Mouse (Mus musculus): ENCODE measurements around the gene Fkrp. TPM values are rescaled to one million over a fixed set of nuclear protein-coding genes. Genes with fewer than 3 reads are reported as not detected.

Gene Fkrp
- polyA plus RNA-seq, 1 experiment = 21.9 TPM

DNA sequence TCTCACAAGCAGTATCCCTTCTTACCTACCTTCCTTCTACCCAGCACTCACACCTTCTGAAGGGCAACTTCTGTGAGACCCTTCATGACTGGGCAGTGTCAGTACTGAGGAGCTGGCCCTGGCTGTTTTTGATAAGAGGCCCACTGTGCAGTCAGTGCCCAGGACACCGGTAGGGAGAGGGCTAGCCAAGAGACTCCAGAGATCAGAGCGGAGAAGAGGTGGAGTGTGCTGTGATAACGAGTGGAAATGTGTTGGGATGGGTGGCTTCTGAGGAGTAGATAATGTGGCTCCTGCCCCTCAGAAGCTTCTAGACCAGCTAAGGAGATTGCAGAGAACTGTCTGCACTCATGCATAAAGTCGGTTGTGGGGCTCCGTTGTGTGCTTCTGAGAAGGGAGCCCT, 3.3 kb upstream of the Fkrp start:
- no peak for TF ChIP-seq POLR2A (IDR thresholded peaks at IDR 0.05; ENCODE audit: borderline replicate concordance, low read depth, low read length)
- TF ChIP-seq CTCF (IDR thresholded peaks at IDR 0.05; ENCODE audit: low read depth, low read length) = no peak
- no peak overlapping the region for H3K4me3 ChIP-seq (ENCODE audit: insufficient read depth, low read length)
- H3K4me1 ChIP-seq (ENCODE audit: control insufficient read depth, insufficient read depth, low read length) = peaks cover 57% of the 10 kb centered on the region
- H3K27ac ChIP-seq (ENCODE audit: insufficient read depth, low read depth, low read length) = peak overlapping the region; percentile 44

DNA sequence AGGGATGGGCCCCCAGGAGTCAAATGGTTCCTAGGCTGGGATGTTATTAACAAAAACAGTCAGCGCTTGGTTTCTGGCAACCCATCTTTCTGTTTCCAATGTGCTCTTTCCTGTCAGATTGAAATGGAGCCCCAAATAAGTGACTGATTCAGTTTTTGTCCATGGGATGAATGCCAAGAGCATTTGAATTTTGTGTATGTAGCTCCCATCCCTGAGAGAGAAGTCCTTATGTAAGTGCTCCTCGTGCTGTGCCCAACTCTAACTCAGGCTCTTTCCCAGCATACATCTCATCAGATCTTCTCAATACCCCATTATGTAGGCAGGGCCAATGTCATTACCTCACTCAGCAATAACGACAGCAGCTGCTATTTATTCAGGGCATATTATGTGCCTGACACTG, 1.2 kb upstream of the Fkrp start:
- TF ChIP-seq POLR2A (IDR thresholded peaks at IDR 0.05; ENCODE audit: borderline replicate concordance, low read depth, low read length) = no peak
- TF ChIP-seq CTCF (IDR thresholded peaks at IDR 0.05; ENCODE audit: low read depth, low read length) = no peak
- Histone ChIP-seq H3K4me3 (ENCODE audit: insufficient read depth, low read length) (peak overlapping the region; percentile 96), H3K27ac (ENCODE audit: insufficient read depth, low read depth, low read length) (no peak overlapping the region), H3K4me1 (ENCODE audit: control insufficient read depth, insufficient read depth, low read length) (peaks cover 50% of the 10 kb centered on the region)

DNA sequence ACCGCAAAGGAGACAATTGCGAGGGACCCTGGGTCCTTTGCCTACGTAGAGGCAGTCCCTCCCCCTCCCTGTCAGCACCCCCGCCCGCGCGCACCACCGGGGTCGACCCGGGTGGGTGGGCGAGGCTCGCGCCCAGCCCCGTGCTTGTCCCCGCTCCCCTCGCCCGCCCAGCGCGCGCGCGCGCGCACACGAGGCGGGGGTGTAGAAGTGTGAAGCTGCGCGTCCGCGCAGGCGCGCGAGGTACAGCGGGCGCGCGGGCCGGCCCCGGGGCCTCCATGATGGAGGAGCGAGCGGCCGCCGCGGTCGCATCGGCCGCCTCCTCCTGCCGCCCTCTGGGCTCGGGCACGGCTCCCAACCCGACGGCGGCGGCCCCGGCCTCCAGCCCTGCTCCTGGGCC, 456 bp downstream of the Fkrp start:
- Histone ChIP-seq H3K4me1 (ENCODE audit: control insufficient read depth, insufficient read depth, low read length) (peaks cover 35% of the 10 kb centered on the region), H3K4me3 (ENCODE audit: insufficient read depth, low read length) (peak overlapping the region; percentile 96), H3K27ac (ENCODE audit: insufficient read depth, low read depth, low read length) (peak overlapping the region; percentile 46)
- no peak for TF ChIP-seq POLR2A (IDR thresholded peaks at IDR 0.05; ENCODE audit: borderline replicate concordance, low read depth, low read length)
- no peak for TF ChIP-seq CTCF (IDR thresholded peaks at IDR 0.05; ENCODE audit: low read depth, low read length)

DNA sequence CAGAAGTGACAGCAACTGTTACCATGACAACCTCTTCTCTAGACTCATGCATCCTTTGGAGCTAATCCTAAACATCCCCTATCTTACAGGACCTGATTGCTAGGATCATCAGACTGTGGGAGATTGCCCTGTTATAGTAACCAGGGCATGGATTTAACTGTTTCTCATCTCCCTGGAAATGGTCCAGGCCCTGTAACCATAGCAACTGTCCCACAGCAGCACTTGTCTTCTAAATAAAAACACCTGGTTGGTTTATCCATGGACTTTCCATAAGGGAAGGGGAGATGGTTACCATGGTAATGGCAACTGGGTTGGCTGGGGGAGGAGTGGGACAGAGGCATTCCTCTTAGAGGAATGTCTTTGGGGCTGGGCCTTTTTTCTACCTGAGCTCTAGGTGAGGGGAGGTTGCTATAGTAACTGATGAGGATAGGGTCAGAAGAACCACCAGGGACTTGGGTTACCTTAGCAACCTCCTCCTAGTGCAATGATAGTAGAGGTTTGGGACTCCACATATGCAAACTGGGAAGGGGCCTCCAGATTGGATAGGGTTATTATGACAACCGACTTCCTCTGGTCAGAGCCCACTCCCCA, 1.1 kb downstream of the Fkrp start, which contains the start of gene Strn4:
Gene Strn4 (plus strand): TSS at position 539 of the 591 bp plus-strand sequence.
- peaks cover 30% of the 10 kb centered on the region for H3K4me1 ChIP-seq (ENCODE audit: control insufficient read depth, insufficient read depth, low read length)
- TF ChIP-seq CTCF (IDR thresholded peaks at IDR 0.05; ENCODE audit: low read depth, low read length) (no peak), POLR2A (IDR thresholded peaks at IDR 0.05; ENCODE audit: borderline replicate concordance, low read depth, low read length) (no peak)
- peak within 1 kb of the TSS; percentile 46 for H3K27ac ChIP-seq (ENCODE audit: insufficient read depth, low read depth, low read length)
- peak within 1 kb of the TSS; percentile 96 for H3K4me3 ChIP-seq (ENCODE audit: insufficient read depth, low read length)

DNA sequence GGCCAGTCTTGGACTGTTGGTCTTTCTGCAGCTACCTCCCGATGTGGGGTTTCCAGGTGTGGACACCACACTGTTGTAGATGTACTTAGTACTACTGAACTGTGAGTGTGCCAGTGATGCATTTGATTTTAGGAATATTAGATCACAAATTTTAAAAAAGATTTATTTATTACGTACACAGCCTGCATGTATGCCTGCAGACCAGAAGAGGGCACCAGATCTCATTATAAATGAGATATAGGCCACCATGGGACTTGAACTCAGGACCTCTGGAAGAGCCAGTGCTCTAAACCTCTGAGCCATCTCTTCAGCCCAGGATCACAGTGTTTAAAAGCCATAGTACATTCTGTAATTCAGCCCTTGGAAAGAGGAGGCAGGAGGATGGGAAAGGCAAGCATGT, 4.0 kb downstream of the Fkrp start:
- Histone ChIP-seq H3K27ac (ENCODE audit: insufficient read depth, low read depth, low read length) (no peak overlapping the region), H3K4me1 (ENCODE audit: control insufficient read depth, insufficient read depth, low read length) (peaks cover 6% of the 10 kb centered on the region), H3K4me3 (ENCODE audit: insufficient read depth, low read length) (no peak overlapping the region)
- TF ChIP-seq POLR2A (IDR thresholded peaks at IDR 0.05; ENCODE audit: borderline replicate concordance, low read depth, low read length) = no peak
- TF ChIP-seq CTCF (IDR thresholded peaks at IDR 0.05; ENCODE audit: low read depth, low read length) = no peak

DNA sequence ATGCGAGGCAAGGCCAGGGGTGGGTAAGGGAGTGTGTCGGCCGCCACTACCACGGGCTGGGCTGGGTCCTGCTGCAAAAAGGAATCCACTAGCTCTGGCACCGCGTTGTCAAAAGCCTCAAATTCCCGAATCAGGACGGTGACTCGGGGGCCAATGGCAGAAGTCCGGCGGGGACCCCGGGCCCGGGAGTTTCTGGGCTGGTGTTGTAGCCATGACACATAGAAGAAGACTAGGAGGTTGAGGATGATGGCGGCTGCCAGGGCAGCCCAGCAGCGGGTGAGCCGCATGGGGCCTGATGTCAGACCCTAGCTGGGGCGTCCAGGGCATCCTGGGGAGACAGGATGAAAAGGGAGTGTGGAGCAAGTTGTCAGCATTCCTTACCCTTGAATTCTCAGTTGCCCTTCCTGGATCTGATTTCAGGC, 4.9 kb downstream of the Fkrp start:
- Histone ChIP-seq H3K4me3 (ENCODE audit: insufficient read depth, low read length) (no peak overlapping the region), H3K27ac (ENCODE audit: insufficient read depth, low read depth, low read length) (no peak overlapping the region), H3K4me1 (ENCODE audit: control insufficient read depth, insufficient read depth, low read length) (peaks cover 4% of the 10 kb centered on the region; the same call in 1 of the 2 replicates)
- no peak for TF ChIP-seq CTCF (IDR thresholded peaks at IDR 0.05; ENCODE audit: low read depth, low read length)
- no peak for TF ChIP-seq POLR2A (IDR thresholded peaks at IDR 0.05; ENCODE audit: borderline replicate concordance, low read depth, low read length)

DNA sequence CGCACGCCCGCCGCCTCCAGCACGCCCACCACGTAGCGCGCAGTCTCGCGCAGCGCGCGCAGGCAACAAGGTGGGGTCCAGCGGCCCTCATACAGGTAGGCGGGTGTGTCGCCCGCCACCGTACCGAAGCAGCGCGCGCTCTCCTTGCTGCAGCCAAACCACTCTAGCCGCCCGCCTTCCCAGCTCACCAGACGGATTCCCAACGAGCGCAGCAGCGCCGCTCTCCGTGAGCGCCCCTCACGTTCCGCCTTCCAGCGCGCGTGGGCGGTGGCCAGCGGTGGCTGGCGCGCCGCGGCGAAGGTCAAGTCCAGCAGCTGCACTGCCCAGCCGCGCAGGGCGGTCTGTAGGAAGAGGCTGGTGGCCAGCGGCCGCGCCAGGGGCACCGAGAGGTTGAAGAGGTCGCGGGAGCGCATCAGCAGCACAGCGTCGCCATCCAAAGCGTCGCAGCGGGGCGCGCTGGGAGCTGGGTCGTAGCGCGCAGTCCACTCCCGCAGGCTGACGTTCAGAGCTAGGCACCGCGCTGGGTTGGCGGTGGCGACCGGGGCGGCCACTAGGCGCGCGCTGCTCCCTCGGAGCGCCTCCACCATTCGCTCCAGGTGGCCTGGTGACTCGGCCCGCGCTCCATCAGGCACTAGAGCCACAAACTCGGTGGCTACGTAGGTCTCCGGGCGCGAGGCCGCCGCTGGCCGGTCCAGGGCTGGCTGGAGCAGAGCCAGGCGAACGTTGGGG, 5.4 kb downstream of the Fkrp start:
- TF ChIP-seq CTCF (IDR thresholded peaks at IDR 0.05; ENCODE audit: low read depth, low read length) (no peak), POLR2A (IDR thresholded peaks at IDR 0.05; ENCODE audit: borderline replicate concordance, low read depth, low read length) (no peak)
- no peak overlapping the region for H3K27ac ChIP-seq (ENCODE audit: insufficient read depth, low read depth, low read length)
- peaks cover 4% of the 10 kb centered on the region; the same call in 1 of the 2 replicates for H3K4me1 ChIP-seq (ENCODE audit: control insufficient read depth, insufficient read depth, low read length)
- H3K4me3 ChIP-seq (ENCODE audit: insufficient read depth, low read length) = no peak overlapping the region

DNA sequence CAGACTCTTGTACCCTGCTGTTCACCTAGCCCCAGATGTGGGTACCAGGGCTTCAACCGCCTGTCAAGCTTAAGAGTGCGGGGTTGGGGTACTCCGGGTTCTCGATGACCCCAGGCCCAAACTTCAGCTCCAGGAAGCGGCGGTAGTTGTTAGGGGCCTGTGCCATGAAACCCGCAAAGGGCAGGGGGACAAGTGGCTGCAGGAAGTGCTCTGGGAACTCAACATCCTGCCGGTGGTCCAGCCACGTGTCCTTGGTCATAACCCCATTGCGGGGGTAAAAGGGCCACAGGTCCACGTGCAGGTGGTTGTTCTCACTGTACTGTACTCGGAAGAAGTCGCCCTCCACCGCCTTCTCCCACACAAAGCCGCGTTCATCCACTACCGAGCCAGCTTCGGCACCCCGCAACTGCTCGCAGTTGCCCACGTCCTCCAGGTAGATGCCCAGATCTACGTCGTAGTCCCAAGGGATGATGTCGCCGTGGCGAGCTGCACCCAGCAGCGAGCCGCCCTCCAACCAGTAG, 6.1 kb downstream of the Fkrp start:
- no peak for TF ChIP-seq CTCF (IDR thresholded peaks at IDR 0.05; ENCODE audit: low read depth, low read length)
- TF ChIP-seq POLR2A (IDR thresholded peaks at IDR 0.05; ENCODE audit: borderline replicate concordance, low read depth, low read length) = no peak
- Histone ChIP-seq H3K27ac (ENCODE audit: insufficient read depth, low read depth, low read length) (no peak overlapping the region), H3K4me1 (ENCODE audit: control insufficient read depth, insufficient read depth, low read length) (peaks cover under 1% of the 10 kb centered on the region; the same call in 1 of the 2 replicates), H3K4me3 (ENCODE audit: insufficient read depth, low read length) (no peak overlapping the region)

DNA sequence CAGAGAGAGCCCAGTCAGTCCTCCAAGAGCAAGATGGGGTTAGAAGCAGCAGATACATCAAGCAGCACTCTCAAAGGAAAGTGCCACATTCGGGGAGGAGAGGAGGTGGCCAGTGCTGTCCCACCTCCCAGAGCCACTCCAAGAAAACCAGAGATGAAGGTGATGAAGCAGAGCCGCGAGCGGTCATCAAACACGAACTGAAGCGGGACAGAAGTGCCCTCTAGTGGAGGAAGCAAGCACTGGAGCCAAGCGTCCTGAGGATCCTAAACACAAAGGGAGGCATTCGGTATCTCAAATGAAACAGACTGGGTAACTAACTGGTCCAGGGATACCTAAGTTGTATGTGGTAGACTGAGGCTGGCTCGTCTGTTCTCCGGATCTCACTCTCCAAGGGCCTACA, 6.8 kb downstream of the Fkrp start:
- TF ChIP-seq POLR2A (IDR thresholded peaks at IDR 0.05; ENCODE audit: borderline replicate concordance, low read depth, low read length) = no peak
- peak; percentile 56 for TF ChIP-seq CTCF (IDR thresholded peaks at IDR 0.05; ENCODE audit: low read depth, low read length)
- Histone ChIP-seq H3K27ac (ENCODE audit: insufficient read depth, low read depth, low read length) (no peak overlapping the region), H3K4me1 (ENCODE audit: control insufficient read depth, insufficient read depth, low read length) (no peaks in the 10 kb centered on the region), H3K4me3 (ENCODE audit: insufficient read depth, low read length) (no peak overlapping the region)

DNA sequence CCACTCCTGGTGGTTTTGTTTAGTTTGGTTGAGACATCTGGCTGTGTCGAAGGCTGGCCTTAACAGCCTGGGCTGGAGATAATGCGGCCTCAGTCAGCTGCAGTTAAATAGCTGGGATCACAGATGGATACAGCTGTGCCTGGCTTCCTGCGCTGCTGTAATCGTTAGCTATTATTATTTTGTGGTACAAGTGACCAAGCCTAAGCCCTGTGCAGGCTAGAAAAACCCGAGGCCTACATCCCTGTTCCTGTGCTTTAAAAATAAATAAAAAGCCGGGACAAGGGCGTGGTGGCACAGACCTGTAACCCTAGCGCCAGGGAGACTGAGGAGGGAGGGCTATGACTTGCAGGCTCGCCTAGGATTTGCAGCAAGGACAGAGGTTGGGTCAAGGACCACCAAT, 7.9 kb downstream of the Fkrp start:
- TF ChIP-seq CTCF (IDR thresholded peaks at IDR 0.05; ENCODE audit: low read depth, low read length) (no peak), POLR2A (IDR thresholded peaks at IDR 0.05; ENCODE audit: borderline replicate concordance, low read depth, low read length) (no peak)
- Histone ChIP-seq H3K27ac (ENCODE audit: insufficient read depth, low read depth, low read length) (no peak overlapping the region), H3K4me3 (ENCODE audit: insufficient read depth, low read length) (no peak overlapping the region), H3K4me1 (ENCODE audit: control insufficient read depth, insufficient read depth, low read length) (no peaks in the 10 kb centered on the region)

Data from bone marrow macrophage, adult 2 months (primary cell).